Mouse (Mus musculus): ENCODE measurements around the gene Derl3. TPM values are rescaled to one million over a fixed set of nuclear protein-coding genes. Genes with fewer than 3 reads are reported as not detected.
"Not testable (repeated sequence)": the region's sequence is repeated elsewhere in the genome, so short reads cannot be mapped to it uniquely, and the experiment has no call there.

Gene Derl3
- polyA plus RNA-seq, 1 experiment from 2014 or later, result 2.7 TPM

DNA sequence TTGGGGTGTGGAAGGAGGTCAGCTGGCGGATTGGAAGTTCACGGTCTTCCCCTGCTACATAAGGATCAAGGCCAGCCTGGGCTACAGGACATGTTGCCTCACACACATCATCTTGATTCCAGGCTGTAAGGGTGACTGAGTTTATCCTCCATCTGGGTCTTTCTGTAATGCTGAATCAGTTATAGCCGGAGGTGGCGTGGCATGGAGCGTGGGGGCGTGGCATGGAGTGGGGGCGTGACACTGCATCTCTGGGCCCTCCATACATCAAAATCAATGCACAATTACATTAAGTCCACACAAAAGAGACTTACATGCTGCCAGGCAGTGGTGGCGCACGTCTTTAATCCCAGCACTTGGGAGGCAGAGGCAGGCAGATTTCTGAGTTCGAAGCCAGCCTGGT lies 12.9 kb upstream of the Derl3 start:
- 91% methylated on average over 10 of the region's 10 CpGs for WGBS
- Histone ChIP-seq H3K36me3 (no peaks in the 10 kb centered on the region), H3K9me3 (no peaks in the 10 kb centered on the region), H3K4me1 (no peaks in the 10 kb centered on the region), H3K9ac (no peak overlapping the region), H3K27ac (no peak overlapping the region), H3K4me3 (no peak overlapping the region), H3K27me3 (replicated peaks) (no peaks in the 10 kb centered on the region), H3K4me2 (replicated peaks) (no peak overlapping the region)
- no peak for ATAC-seq (ENCODE audit: low FRiP score, low read depth)

DNA sequence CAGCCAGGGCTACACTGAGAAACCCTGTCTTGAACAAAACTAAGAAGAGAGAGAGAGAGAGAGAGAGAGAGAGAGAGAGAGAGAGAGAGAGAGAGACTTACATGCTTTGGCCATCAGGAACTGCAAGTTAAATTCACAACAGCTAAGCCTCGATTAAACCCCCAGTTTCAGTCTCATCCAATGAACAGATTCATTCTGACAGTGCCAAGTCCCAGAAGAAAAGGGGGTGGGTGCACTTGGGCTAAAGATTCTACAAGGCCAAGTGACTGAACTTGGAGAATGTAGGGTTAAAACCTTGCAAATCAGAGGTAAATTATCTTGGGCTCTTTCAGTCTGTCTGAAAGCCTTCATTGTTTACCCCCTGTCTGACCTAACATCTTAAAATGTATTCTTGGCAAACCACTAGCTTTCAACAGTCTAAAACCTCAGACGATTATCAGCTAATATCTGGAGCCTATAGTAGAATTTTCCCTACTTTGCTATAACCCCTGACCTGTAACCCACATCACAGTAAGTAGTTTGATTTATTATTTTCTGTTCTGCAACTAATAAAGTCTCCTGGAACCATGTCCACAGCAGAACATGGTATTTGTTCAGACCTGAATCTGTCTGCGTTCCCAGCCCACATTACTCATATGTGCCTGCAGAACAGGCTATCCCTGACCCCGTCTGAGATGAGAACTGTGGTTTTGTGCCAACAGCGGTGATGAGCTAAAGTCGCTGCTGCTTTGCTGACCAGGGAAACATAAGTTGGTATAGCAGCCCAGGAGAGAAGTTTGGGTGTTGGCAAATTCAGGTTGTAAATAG lies 12.2 kb upstream of the Derl3 start:
- H3K9me3 ChIP-seq, result no peaks in the 10 kb centered on the region
- ATAC-seq (ENCODE audit: low FRiP score, low read depth), result no peak
- 62% methylated on average over 6 of the region's 6 CpGs for WGBS
- no peak overlapping the region for H3K4me2 ChIP-seq (replicated peaks)
- no peaks in the 10 kb centered on the region for H3K4me1 ChIP-seq
- no peaks in the 10 kb centered on the region for H3K27me3 ChIP-seq (replicated peaks)
- no peak overlapping the region for H3K9ac ChIP-seq
- H3K36me3 ChIP-seq, result no peaks in the 10 kb centered on the region
- no peak overlapping the region for H3K27ac ChIP-seq
- no peak overlapping the region for H3K4me3 ChIP-seq

DNA sequence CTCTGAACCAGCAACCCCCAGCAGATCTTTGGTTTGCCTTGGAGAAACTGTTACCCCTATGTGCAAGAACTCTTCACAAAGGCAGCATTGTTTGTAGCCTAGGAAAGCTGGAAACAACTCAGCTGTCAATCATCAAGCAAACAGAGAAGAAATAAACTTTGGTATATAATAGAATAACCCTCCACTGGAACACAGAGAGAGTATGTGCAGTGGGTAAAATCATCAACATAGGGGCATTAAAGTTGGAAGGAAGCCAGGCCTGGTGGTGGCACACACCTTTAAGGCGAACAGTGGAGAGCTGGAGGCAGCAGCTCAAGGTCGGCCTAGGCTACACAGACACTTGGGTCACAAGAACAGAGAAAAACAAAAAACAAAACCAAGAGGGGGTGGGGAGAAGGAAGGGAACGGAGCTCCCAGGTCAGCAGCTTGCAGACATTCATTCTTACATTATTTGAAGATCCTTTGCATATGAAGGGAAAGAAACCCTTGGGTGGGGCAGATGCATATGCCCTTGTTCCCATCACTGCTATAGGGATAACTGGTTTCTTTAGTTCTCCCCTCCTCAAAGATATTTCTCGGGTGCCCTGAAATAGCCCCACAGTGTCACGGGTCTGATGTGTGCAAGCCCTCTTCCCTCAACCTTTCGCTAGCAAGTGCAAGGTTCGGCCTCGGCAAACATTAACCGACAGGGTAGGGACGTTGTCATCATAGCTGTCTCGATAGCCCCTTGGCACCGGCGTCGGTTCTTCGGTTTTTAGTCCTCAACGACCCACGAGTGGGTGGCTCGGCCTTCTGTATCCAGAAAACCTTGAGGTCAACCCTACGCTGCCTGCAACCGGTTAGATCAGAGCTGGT lies 11.4 kb upstream of the Derl3 start:
- 17% methylated on average over 20 of the region's 20 CpGs for WGBS
- no peaks in the 10 kb centered on the region for H3K36me3 ChIP-seq
- no peak overlapping the region for H3K4me2 ChIP-seq (replicated peaks)
- no peaks in the 10 kb centered on the region for H3K4me1 ChIP-seq
- H3K4me3 ChIP-seq, result no peak overlapping the region
- H3K27ac ChIP-seq, result no peak overlapping the region
- no peak overlapping the region for H3K9ac ChIP-seq
- no peak for ATAC-seq (ENCODE audit: low FRiP score, low read depth)
- H3K9me3 ChIP-seq, result no peaks in the 10 kb centered on the region
- no peaks in the 10 kb centered on the region for H3K27me3 ChIP-seq (replicated peaks)

DNA sequence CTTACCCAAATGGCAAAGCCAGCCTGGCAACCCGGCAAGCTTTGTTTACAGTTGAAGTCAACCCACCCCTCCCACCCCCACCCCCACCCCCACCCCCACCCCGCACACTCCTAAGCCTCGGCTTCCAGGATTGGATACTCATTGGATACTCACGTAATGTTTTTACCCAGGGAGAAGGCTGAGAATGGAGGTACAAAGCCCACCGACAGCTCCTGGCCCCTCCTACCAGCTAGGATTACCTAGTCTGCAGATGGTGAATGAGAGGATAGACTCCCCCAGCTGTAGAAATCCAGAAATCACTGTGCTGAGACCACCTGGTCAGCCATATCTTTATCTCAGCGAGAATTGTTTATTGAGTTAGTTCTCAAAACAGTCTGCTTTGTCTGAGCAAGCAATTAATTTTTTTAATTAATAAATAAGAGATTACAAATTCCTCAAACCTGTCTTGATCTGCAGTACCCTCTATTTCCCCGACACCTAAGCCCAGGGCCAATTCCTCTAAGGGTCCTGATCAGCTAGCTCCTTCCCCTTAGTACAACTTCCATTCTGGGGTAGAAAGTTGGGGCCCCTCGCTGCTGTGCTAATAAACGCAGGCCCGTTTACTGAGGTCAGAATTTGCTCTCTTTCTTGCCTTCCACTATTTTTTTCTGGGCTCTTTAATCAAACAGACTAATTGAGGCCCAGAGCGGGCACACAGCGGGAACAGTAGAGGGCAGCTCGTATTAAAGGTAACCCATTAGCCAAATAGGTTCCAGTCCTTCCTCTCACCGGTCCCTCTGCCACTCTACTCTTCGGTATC lies 10.6 kb upstream of the Derl3 start:
- H3K4me1 ChIP-seq, result no peaks in the 10 kb centered on the region
- no peaks in the 10 kb centered on the region for H3K27me3 ChIP-seq (replicated peaks)
- H3K9ac ChIP-seq, result no peak overlapping the region
- H3K27ac ChIP-seq, result no peak overlapping the region
- WGBS, result 7% methylated on average over 15 of the region's 15 CpGs
- peak overlapping the region; percentile 41 for H3K4me2 ChIP-seq (replicated peaks)
- no peak overlapping the region for H3K4me3 ChIP-seq
- no peaks in the 10 kb centered on the region for H3K9me3 ChIP-seq
- peak; percentile 23; the same call in 1 of the 2 replicates for ATAC-seq (ENCODE audit: low FRiP score, low read depth)
- H3K36me3 ChIP-seq, result no peaks in the 10 kb centered on the region

DNA sequence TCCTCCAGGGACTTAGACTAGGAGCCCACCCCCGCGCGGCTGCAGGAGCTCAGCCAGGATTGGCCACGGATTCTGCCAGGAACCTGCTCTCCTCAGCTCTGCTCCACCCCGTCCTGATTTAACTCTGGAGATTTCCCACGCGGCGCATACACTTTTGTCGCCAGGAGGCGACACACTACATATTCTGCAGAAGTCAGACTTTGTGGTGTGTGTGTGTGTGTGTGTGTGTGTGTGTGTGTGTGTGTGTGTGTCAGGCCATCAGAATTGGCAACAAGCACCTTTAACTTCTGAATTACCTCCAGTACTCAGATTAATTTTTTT lies 10.0 kb upstream of the Derl3 start:
- ATAC-seq (ENCODE audit: low FRiP score, low read depth), result peak; percentile 64
- Histone ChIP-seq H3K27me3 (replicated peaks) (no peaks in the 10 kb centered on the region), H3K4me1 (no peaks in the 10 kb centered on the region), H3K4me3 (no peak overlapping the region), H3K36me3 (no peaks in the 10 kb centered on the region), H3K9me3 (no peaks in the 10 kb centered on the region), H3K27ac (no peak overlapping the region), H3K9ac (no peak overlapping the region), H3K4me2 (replicated peaks) (peak overlapping the region; percentile 41)
- WGBS, result 1% methylated on average over 10 of the region's 10 CpGs

DNA sequence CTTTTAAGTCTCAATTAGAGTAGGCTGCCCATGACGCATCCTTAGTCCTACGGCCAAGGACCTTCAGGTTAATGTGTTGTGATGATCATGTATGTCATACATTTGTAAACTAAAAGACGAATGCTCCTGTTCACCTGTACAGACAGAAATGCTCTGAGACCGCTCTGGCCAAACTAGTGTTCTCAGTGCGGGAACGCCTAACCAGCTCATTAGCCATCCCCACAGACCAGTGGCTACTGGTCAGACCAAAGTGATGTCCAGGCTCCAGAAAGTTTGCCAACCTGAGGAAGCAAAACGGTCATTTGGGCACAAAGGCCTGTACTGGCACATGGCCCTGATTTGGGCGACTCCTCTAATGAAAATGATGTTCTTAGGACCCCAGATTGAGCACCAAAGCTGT lies 8.5 kb upstream of the Derl3 start:
- Histone ChIP-seq H3K4me2 (replicated peaks) (no peak overlapping the region), H3K4me1 (no peaks in the 10 kb centered on the region), H3K9me3 (no peaks in the 10 kb centered on the region), H3K9ac (no peak overlapping the region), H3K4me3 (no peak overlapping the region), H3K36me3 (no peaks in the 10 kb centered on the region), H3K27me3 (replicated peaks) (no peaks in the 10 kb centered on the region), H3K27ac (no peak overlapping the region)
- WGBS, result 93% methylated on average over 8 of the region's 8 CpGs
- ATAC-seq (ENCODE audit: low FRiP score, low read depth), result no peak

DNA sequence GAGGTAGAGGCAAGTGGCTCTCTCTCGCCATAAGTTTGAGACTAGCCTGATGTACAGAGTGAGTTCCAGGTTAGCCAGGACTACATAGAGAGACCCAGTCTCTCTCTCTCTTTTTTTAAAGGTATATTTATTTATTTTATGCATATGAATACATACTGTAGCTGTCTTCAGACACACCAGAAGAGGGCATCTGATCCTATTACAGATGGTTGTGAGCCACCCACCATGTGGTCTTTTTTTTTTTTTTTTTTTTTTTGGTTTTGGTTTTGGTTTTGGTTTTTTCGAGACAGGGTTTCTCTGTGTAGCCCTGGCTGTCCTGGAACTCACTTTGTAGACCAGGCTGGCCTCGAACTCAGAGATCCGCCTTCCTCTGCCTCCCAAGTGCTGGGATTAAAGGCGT lies 5.7 kb upstream of the Derl3 start:
- not testable (repeated sequence) for H3K27me3 ChIP-seq (replicated peaks); H3K4me1 ChIP-seq; ATAC-seq (ENCODE audit: low FRiP score, low read depth); H3K36me3 ChIP-seq; H3K27ac ChIP-seq; H3K9ac ChIP-seq; H3K9me3 ChIP-seq; H3K4me2 ChIP-seq (replicated peaks); H3K4me3 ChIP-seq
- WGBS, result 85% methylated on average over 5 of the region's 5 CpGs

DNA sequence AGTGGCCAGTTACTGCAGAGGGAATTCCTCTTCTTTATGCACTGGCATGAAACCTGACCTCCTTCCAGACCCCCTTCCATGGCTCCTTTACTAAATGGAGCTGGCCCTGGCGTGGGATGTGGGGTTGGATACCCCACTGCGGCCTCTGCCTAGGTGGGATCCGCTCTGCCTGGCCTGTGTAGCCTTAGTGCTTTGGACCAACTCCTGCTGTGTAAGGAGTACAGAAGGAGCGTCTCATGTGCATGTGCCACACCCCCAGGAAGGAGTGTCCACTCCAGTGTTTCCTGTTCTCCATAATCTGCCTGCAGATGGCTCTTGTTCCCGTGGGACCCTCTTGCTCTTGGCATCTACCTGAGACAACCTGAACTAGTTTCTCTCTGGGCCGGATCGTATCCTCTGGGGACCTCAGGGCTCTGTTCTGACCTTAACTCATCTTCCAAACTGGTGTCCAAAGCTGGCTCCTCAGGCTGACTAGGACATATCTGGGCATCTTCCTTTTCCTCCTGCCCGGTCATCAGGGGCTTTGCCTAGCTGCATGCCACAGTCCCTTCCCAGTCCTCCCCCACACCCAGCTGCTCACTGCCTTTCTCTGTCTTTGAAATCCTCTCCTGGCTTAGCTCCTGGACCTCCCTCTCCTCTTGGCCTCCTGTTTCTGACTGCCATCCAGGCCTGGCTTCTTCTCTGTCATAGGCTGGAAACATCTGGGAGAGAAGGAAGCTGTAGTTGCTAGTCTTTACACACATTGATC lies 3.6 kb upstream of the Derl3 start:
- ATAC-seq (ENCODE audit: low FRiP score, low read depth), result no peak
- no peak overlapping the region for H3K27ac ChIP-seq
- 0 out of 2 replicates have a peak, but pooled peaks cover 5% of the 10 kb centered on the region for H3K36me3 ChIP-seq
- peaks cover 8% of the 10 kb centered on the region for H3K4me1 ChIP-seq
- no peak overlapping the region for H3K4me2 ChIP-seq (replicated peaks)
- no peaks in the 10 kb centered on the region for H3K9me3 ChIP-seq
- 53% methylated on average over 8 of the region's 8 CpGs for WGBS
- H3K9ac ChIP-seq, result no peak overlapping the region
- no peaks in the 10 kb centered on the region for H3K27me3 ChIP-seq (replicated peaks)
- H3K4me3 ChIP-seq, result no peak overlapping the region

DNA sequence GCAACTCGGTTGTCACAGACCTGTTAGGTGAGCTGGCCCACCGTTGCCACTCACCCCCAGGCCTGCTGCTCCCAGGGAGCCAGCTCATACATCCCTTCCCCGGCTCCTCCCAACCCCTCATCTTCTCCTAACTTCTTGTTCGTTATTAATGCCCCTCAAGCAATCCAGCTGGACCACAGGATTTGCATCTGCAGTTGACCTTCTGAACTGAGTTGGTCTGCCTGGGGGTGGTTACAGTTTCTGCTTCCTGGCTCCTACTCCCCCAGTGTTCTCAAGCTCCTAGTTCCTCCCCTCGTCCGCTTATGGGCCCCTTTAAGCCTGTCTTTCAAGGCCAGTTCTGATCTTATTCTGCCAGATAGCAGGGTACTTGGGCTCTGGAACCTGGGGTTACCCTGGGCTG lies 1.4 kb downstream of the Derl3 start:
- no peaks in the 10 kb centered on the region for H3K27me3 ChIP-seq (replicated peaks)
- H3K36me3 ChIP-seq, result peaks cover 48% of the 10 kb centered on the region
- H3K9me3 ChIP-seq, result no peaks in the 10 kb centered on the region
- no peak overlapping the region for H3K4me2 ChIP-seq (replicated peaks)
- ATAC-seq (ENCODE audit: low FRiP score, low read depth), result no peak
- H3K9ac ChIP-seq, result no peak overlapping the region
- WGBS, result 81% methylated on average over 6 of the region's 6 CpGs
- no peak overlapping the region for H3K27ac ChIP-seq
- H3K4me3 ChIP-seq, result no peak overlapping the region
- H3K4me1 ChIP-seq, result peaks cover 13% of the 10 kb centered on the region

DNA sequence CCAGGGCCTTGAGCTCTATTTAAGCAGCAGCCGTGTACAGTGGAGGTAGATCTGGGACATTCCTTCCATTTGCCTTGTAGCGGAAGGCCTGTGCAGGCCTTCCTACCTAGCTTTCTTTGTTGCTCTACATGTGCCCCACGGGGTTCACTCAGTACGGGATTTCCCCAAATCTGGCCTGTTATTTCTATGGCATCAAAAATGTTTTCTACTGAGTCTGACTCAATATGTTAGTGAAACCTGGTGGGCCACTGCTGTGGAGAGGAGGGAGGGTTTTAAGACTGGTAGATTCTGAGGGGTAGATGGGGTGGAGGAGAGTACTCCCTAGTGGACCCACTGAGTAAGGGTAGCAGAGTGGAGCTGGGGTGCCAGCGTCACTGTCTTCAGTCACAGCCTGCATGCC lies 2.5 kb downstream of the Derl3 start:
- Histone ChIP-seq H3K4me2 (replicated peaks) (no peak overlapping the region), H3K27ac (no peak overlapping the region), H3K36me3 (peaks cover 58% of the 10 kb centered on the region), H3K4me3 (no peak overlapping the region), H3K9me3 (no peaks in the 10 kb centered on the region), H3K4me1 (peaks cover 13% of the 10 kb centered on the region), H3K27me3 (replicated peaks) (no peaks in the 10 kb centered on the region), H3K9ac (no peak overlapping the region)
- 93% methylated on average over 5 of the region's 5 CpGs for WGBS
- ATAC-seq (ENCODE audit: low FRiP score, low read depth), result no peak

DNA sequence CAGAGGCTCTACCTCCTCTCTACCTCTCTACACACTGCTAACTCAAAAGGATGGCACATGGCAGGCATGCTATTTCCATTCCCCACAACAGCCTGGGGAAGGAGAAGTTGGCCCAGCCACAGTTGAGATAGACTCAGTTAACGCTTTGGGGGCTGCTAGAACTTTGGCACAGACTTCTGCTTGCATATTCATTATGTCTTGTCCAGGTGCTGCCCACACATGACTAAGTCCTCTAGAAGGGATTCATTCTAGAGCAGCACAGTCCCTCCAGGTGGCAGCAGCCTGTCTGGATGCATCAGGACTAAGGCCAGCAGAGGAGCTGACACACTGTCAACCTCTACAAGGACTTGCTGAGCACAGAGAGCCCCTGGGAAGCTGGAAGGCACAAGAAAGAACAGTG lies 3.0 kb downstream of the Derl3 start:
- Histone ChIP-seq H3K4me3 (no peak overlapping the region), H3K4me1 (peaks cover 13% of the 10 kb centered on the region), H3K4me2 (replicated peaks) (no peak overlapping the region), H3K9ac (no peak overlapping the region), H3K27me3 (replicated peaks) (no peaks in the 10 kb centered on the region), H3K36me3 (peaks cover 61% of the 10 kb centered on the region), H3K9me3 (no peaks in the 10 kb centered on the region), H3K27ac (no peak overlapping the region; the same call in 1 of the 2 replicates)
- 90% methylated on average over 1 of the region's 1 CpGs for WGBS
- no peak for ATAC-seq (ENCODE audit: low FRiP score, low read depth)

Measured in neural tube, embryonic 12.5 days (tissue).